Mouse (Mus musculus): ENCODE results near the gene Mbd3. TPM values are rescaled to one million over a fixed set of nuclear protein-coding genes. Genes with fewer than 3 reads are reported as not detected.

Gene Mbd3
- polyA plus RNA-seq (2012; rRNA removed; ENCODE audit: low replicate concordance) = 145 and 199 TPM in 2 replicates

DNA sequence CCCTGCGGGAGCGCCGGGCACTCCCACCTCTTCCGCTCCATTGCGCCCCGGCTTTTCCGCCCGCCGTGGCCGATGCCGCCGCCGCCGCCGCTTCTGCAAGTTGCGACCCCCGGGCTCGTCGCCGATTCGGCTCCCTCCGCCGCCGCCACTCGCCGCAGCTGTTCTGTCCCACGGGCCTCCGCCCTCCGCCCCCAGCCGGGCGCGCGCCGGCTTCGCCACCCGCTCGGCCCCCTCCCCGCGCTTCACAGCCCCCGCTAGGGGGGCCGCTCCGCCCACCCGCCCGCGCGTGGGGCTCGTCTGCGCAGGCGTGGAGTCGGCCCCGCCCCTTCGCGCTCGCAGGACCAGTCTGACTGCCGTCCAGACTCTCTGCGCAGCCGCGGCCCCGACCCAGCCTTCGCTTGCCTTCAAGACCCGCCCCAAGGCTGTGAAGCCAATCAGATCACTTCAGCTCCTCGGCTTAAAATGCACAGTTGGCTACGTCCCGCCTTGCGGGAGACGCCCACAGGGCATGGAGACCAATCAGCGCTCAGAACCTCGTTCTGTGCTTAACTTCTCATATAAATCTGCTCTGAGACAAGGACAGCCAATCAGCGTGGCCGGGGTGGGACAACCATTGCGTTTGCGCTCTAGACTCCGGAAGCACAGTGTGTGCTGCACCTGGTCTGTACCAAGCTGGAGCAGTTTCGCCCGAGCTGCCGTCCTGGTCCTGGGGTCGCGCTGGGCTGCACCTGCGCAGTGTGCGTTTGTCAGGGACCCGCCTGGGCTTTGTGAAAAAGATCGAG, at the start of gene Mbd3:
TSS of gene Mbd3 (minus strand) at position 360 of the 782 bp plus-strand sequence.

DNA sequence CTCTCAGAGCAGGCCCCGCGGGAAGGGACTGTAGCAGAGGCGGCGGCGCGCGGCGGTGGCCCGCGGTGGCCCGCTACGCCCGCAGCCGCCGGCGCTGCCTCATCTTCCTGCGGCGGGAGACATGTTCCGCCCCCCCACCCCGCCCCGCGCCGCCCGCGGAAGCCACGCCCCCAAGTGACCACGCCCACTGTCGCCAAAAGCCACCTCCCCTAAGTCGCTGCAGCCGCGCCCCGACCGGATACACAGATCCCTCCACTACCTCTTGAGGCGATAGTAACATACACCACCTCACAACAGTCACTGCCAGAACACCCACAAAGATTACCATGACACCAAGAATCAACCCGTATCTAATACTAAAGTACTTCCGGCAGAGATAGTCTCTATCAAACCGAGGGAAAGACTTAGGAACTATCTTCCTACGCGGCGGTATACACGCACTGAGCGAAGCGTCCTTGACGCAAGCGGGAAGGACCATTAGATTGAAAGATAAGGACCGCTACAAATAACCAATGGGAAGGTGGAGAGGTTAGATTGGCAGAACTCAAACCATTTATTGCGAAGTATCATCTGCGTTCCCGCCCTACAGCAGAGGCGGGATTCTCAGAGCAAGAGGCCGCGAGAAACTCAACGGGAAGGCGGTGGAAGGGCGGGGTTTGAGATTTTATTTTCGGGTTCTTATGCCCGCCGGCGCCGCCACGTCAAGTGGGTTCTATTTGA, 34.3 kb upstream of the Mbd3 start, which contains the start of gene Tcf3:
TSS of gene Tcf3 (minus strand) at position 135 of the 720 bp plus-strand sequence.

DNA sequence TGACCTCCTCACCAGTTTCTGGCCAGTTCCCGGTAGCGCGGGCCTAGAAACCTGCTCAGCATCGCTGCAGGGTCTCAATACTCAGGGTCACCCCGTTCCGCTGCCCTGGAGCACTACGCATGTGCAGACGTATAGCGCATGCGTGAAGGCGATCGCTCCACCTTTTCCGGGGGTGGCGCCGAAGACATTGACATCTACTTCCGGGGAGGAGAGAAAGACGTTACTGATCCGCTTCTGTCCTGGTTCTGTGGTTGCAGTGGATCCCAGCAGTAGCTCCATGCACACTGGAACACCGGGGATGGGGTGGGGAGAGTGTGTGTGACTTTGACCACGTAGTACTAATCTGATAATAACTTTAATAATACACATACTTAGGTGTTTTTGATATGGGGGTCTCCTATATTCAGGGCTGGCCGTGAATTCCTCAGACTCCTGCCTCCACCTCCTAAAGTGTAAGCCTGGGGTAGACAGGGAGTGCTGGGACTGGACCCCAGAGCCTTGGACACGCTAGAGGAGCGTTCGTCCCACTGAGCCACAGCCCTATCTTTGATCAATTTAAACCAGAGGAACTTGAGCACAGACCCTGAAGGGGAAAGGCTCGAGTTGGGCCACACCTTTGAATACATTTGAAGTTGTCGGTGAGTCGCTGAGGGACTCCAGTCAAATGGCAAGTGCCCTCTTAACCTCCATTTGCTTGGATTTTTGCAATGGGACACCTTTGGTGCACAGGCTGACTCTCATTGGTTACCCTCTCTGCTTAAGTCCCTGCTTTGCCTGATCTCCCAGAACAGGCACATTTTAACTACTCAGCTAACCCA, 7.5 kb upstream of the Mbd3 start, which contains the start of gene Uqcr11:
TSS of gene Uqcr11 (minus strand) at position 147 of the 818 bp plus-strand sequence.

DNA sequence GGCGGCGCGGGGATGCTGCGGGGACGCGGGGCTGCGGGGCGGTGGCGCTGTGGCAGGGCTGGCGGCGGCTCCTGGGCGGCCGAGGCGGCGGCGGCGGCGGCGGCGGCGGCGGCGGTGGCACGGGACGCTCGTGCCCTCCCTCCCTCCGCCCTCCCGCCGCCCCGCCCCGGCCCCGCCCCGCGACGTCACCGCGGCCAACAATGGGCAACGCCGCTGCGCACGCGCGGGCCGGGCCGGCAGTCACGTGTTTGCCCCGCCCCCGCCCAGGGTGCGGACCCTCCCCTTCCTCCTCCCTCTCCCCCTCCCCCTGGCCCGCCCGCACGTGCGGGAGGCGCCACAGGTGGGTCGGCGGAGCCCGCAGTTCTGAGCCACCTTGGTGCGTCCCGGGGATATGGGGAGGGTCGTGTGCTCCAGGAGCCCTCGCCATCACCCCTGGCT, 11.8 kb downstream of the Mbd3 start, which contains the start of gene Mex3d:
TSS of gene Mex3d (minus strand) at position 138 of the 438 bp plus-strand sequence.

DNA sequence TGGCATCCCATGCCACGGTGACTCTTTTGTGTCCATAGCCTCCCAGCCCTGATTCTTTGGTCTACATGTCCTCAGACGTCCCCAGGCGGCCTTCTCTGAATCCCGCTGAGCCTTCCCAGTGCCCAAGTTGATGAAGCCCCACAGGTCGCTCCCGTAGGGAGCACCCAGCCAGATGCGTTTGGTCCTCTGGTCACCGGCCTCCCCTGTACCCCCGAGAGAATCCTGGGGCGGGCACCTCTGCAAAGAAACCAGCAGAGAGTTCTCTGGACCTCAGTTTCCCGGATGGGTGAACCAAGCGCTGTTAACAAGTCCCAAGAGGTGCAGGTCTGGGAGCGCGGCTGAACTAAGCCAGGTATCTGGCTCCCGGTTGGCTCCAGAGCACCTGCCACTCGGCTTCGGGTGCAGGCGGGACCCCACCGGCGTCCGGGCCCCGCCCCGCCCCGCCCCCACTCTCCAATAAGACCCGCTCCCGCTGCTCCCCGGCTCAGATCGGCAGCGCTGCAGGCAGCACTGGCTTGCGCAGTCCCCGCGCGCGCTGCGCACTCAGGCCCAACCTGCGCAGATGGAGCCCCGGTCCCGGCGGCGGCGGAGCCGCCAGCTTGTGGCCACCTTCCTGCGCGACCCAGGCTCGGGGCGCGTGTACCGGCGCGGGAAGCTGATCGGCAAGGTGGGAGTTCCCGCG, 43.2 kb downstream of the Mbd3 start, which contains the start of gene Plk5:
TSS of gene Plk5 (plus strand) at position 459 of the 682 bp plus-strand sequence.

DNA sequence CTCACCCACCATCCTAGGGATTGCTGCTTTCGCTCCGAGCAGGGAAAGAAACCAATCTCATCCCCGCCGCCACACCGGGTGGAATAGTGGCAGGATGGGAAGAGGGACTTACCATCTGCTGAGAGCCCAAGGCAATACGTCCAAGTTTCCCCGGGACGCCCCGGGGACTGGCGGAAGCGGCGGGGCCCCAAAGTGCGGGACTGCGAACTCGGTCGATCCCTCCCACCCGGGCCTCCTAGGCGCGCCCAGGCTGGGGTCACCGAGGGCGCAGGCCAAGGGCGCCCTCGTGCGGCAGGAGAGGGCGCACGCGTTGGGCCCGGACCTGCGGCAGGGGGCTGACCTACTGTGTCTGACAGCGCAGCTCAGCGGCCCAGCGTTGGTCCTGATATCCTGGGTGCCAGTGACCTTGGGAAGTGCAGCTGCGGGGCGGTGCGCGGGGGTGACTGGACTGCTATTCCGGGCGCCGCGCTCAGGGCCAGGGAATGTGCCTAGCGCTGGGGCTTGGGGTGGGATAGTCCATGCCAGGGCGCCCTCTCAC, 51.0 kb downstream of the Mbd3 start, which contains the start of gene Adamtsl5:
TSS of gene Adamtsl5 (minus strand) at position 169 of the 538 bp plus-strand sequence.

Other genes with a start within 250 kb of the Mbd3 start
- gene Cirbp, start 233.6 kb downstream of the Mbd3 start, polyA plus RNA-seq (2012; rRNA removed; ENCODE audit: low replicate concordance) = 85.6 and 156 TPM in 2 replicates
- gene 1600002K03Rik, start 226.6 kb downstream of the Mbd3 start, polyA plus RNA-seq (2012; rRNA removed; ENCODE audit: low replicate concordance) = 11.8 and 12.1 TPM in 2 replicates
- gene Efna2, start 220.1 kb downstream of the Mbd3 start, polyA plus RNA-seq (2012; rRNA removed; ENCODE audit: low replicate concordance) = 5.8 and 12.4 TPM in 2 replicates
- gene Mum1, start 173.1 kb downstream of the Mbd3 start, polyA plus RNA-seq (2012; rRNA removed; ENCODE audit: low replicate concordance) = 61.9 and 62.4 TPM in 2 replicates
- 414 and 611 TPM in 2 replicates for gene Ndufs7, start 150.4 kb downstream of the Mbd3 start, polyA plus RNA-seq (2012; rRNA removed; ENCODE audit: low replicate concordance)
- 63.6 and 128 TPM in 2 replicates for gene Gamt, start 138.5 kb downstream of the Mbd3 start, polyA plus RNA-seq (2012; rRNA removed; ENCODE audit: low replicate concordance)
- 41.8 and 67.0 TPM in 2 replicates for gene Dazap1, start 138.1 kb downstream of the Mbd3 start, polyA plus RNA-seq (2012; rRNA removed; ENCODE audit: low replicate concordance)
- 1,097 and 1,999 TPM in 2 replicates for gene Rps15, start 107.1 kb downstream of the Mbd3 start, polyA plus RNA-seq (2012; rRNA removed; ENCODE audit: low replicate concordance)
- 1.6 and 3.1 TPM in 2 replicates for gene Apc2, start 103.6 kb downstream of the Mbd3 start, polyA plus RNA-seq (2012; rRNA removed; ENCODE audit: low replicate concordance)
- 63.1 and 73.9 TPM in 2 replicates for gene 2310011J03Rik, start 79.0 kb downstream of the Mbd3 start, polyA plus RNA-seq (2012; rRNA removed; ENCODE audit: low replicate concordance)
- 11.0 and 18.3 TPM in 2 replicates for gene Pcsk4, start 70.1 kb downstream of the Mbd3 start, polyA plus RNA-seq (2012; rRNA removed; ENCODE audit: low replicate concordance)
- gene Reep6, start 69.6 kb downstream of the Mbd3 start, polyA plus RNA-seq (2012; rRNA removed; ENCODE audit: low replicate concordance) = 29.5 and 41.3 TPM in 2 replicates
- 27.6 and 29.5 TPM in 2 replicates for gene Adamtsl5, start 51.1 kb downstream of the Mbd3 start, polyA plus RNA-seq (2012; rRNA removed; ENCODE audit: low replicate concordance)
- gene Plk5, start 43.1 kb downstream of the Mbd3 start, polyA plus RNA-seq (2012; rRNA removed; ENCODE audit: low replicate concordance) = 0.12 TPM in 1 of 2 replicates, not detected in the other
- 9.5 and 41.0 TPM in 2 replicates for gene Mex3d, start 11.9 kb downstream of the Mbd3 start, polyA plus RNA-seq (2012; rRNA removed; ENCODE audit: low replicate concordance)
- gene Uqcr11, start 7.3 kb upstream of the Mbd3 start, polyA plus RNA-seq (2012; rRNA removed; ENCODE audit: low replicate concordance) = 2,303 and 2,715 TPM in 2 replicates
- 56.2 and 124 TPM in 2 replicates for gene Tcf3, start 34.1 kb upstream of the Mbd3 start, polyA plus RNA-seq (2012; rRNA removed; ENCODE audit: low replicate concordance)
- gene Onecut3, start 95.3 kb upstream of the Mbd3 start, polyA plus RNA-seq (2012; rRNA removed; ENCODE audit: low replicate concordance) = not detected in 2 replicates
- 0.03 and 0.06 TPM in 2 replicates for gene Atp8b3, start 139.6 kb upstream of the Mbd3 start, polyA plus RNA-seq (2012; rRNA removed; ENCODE audit: low replicate concordance)
- 36.1 and 53.1 TPM in 2 replicates for gene Rexo1, start 162.0 kb upstream of the Mbd3 start, polyA plus RNA-seq (2012; rRNA removed; ENCODE audit: low replicate concordance)
- 13.1 and 28.3 TPM in 2 replicates for gene Klf16, start 177.8 kb upstream of the Mbd3 start, polyA plus RNA-seq (2012; rRNA removed; ENCODE audit: low replicate concordance)
- 199 and 204 TPM in 2 replicates for gene Abhd17a, start 190.8 kb upstream of the Mbd3 start, polyA plus RNA-seq (2012; rRNA removed; ENCODE audit: low replicate concordance)
- gene Scamp4, start 203.3 kb upstream of the Mbd3 start, polyA plus RNA-seq (2012; rRNA removed; ENCODE audit: low replicate concordance) = 107 and 129 TPM in 2 replicates
- 9.4 and 12.8 TPM in 2 replicates for gene Adat3, start 203.3 kb upstream of the Mbd3 start, polyA plus RNA-seq (2012; rRNA removed; ENCODE audit: low replicate concordance)
- gene Gm49322, start 206.5 kb upstream of the Mbd3 start, polyA plus RNA-seq (2012; rRNA removed; ENCODE audit: low replicate concordance) = 1.6 and 3.7 TPM in 2 replicates
- 183 and 235 TPM in 2 replicates for gene Csnk1g2, start 223.3 kb upstream of the Mbd3 start, polyA plus RNA-seq (2012; rRNA removed; ENCODE audit: low replicate concordance)